Mouse (Mus musculus) thymus, adult 2 months (tissue): ENCODE measurements at regions not wholly inside any gene's neighbourhood (a gene's known extent, or its start where the extent isn't known, plus 50 kb on each side); places are given as distances from the start of the nearest gene placed in this dataset.
A peak's percentile ranks its signal among the peaks of the same experiment; 100 is the strongest.

Experiments
- DNase-seq: peaks from one replicate; pipeline ENCODE4 v3.0.0; 2021
- H3K27ac ChIP-seq: fragments of 200-500 bp; 2 replicates; pipeline ENCODE4 v1.5.1; 2012; ENCODE audit warnings: low read length, control low read depth; ENCODE audit not compliant: control insufficient read depth, insufficient read depth
- H3K27me3 ChIP-seq: fragments of 200-500 bp; 2 replicates; pipeline ENCODE4 v1.6.1; 2012; ENCODE audit warnings: mild to moderate bottlenecking, low read length, moderate library complexity, mixed read lengths; ENCODE audit not compliant: control insufficient read depth, insufficient read depth
- H3K36me3 ChIP-seq: fragments of 200-500 bp; 2 replicates; pipeline ENCODE4 v1.6.1; 2012; ENCODE audit warnings: mild to moderate bottlenecking, low read length, moderate library complexity; ENCODE audit not compliant: control insufficient read depth, insufficient read depth
- H3K4me1 ChIP-seq: fragments of 200-500 bp; replicated peaks from 2 replicates; pipeline ENCODE4 v1.6.1; 2012; ENCODE audit warnings: low read length; ENCODE audit not compliant: control insufficient read depth, insufficient read depth
- H3K4me3 ChIP-seq: fragments of 200-500 bp; 2 replicates; pipeline ENCODE4 v1.5.1; 2012; ENCODE audit warnings: mild to moderate bottlenecking, low read length, control low read depth, moderate library complexity; ENCODE audit not compliant: control insufficient read depth, insufficient read depth
- CTCF ChIP-seq: fragments of 200-500 bp; IDR thresholded peaks from 2 replicates; pipeline ENCODE4 v1.5.1; 2012; ENCODE audit warnings: mild to moderate bottlenecking, control low read depth, low read length, moderate library complexity, borderline replicate concordance; ENCODE audit not compliant: control insufficient read depth, poor library complexity, insufficient read depth; ENCODE audit errors: extremely low read depth
- POLR2A ChIP-seq: fragments of 200-500 bp; IDR thresholded peaks from 2 replicates; pipeline ENCODE4 v1.6.1; 2012; ENCODE audit warnings: mild to moderate bottlenecking, low read length, control low read depth, moderate library complexity; ENCODE audit not compliant: control insufficient read depth, poor library complexity, insufficient read depth; ENCODE audit errors: extremely low read depth
- WGBS: fragments of 180-500 bp; shearing (Covaris S2); methylation state at CpG from one replicate; pipeline ENCODE4 v1.1.7; 2018; 5-methylcytosine and 5-hydroxymethylcytosine counted together

DNA sequence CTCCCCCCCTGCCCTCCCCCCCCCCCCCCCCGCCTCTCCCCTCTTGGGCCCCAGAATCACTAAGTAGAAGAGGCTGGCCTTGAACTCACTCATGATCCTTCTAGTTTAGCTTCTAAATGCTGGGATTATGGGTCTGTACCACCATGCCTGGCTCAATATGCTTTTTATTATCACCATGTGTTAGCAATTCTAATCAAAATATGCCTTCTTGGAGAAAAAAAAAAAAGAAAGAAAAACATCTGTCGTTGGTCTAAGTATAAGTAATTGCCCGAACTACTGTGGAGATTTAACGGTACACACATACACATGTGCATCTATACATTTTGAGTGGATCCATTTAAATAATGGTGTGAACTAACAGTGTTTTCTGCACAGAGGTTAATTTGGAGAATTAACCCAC lies 80.4 kb upstream of the Max start:
- no peak for TF ChIP-seq CTCF
- TF ChIP-seq POLR2A = no peak
- H3K27me3 ChIP-seq = no peaks in the 10 kb centered on the region
- no peaks in the 10 kb centered on the region for H3K36me3 ChIP-seq
- no peak overlapping the region for H3K4me3 ChIP-seq
- WGBS = 95% methylated on average over 3 of the region's 4 CpGs
- DNase-seq = no peak
- H3K4me1 ChIP-seq = peaks cover 11% of the 10 kb centered on the region
- no peak overlapping the region for H3K27ac ChIP-seq

DNA sequence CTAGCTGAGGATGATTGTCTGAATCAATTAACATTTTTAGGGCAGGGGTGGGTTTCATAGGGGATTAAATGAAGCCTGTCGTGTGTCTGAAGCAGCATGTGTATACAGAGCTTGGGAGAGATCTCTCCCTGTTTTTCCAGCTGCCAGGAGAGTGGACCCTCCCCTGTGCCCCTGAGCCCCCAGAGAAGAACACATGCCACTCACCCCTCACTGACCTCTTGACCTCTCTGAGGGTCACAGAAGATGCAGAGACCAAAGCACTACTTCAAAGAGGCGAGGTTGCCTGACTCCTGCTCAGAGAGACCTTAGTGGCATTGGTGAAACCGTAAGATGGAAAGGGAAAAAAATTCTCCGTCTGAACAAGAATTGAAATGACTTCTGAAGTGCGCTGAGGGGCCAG lies 79.1 kb upstream of the Max start:
- Histone ChIP-seq H3K4me3 (no peak overlapping the region), H3K27me3 (no peaks in the 10 kb centered on the region), H3K36me3 (no peaks in the 10 kb centered on the region), H3K27ac (no peak overlapping the region), H3K4me1 (peaks cover 11% of the 10 kb centered on the region)
- WGBS = 93% methylated on average over 5 of the region's 5 CpGs
- TF ChIP-seq CTCF (no peak), POLR2A (no peak)
- DNase-seq = no peak

GRCm38 (mm10) chr12:77039953-77040305 lies 77.9 kb upstream of the Max start:
- Histone ChIP-seq H3K4me3 (peak overlapping the region; percentile 33), H3K27me3 (no peaks in the 10 kb centered on the region), H3K36me3 (no peaks in the 10 kb centered on the region), H3K27ac (peak overlapping the region; percentile 90), H3K4me1 (peaks cover 11% of the 10 kb centered on the region)
- WGBS = 34% methylated on average over 4 of the region's 4 CpGs
- DNase-seq = no peak
- TF ChIP-seq CTCF (no peak), POLR2A (no peak)

DNA sequence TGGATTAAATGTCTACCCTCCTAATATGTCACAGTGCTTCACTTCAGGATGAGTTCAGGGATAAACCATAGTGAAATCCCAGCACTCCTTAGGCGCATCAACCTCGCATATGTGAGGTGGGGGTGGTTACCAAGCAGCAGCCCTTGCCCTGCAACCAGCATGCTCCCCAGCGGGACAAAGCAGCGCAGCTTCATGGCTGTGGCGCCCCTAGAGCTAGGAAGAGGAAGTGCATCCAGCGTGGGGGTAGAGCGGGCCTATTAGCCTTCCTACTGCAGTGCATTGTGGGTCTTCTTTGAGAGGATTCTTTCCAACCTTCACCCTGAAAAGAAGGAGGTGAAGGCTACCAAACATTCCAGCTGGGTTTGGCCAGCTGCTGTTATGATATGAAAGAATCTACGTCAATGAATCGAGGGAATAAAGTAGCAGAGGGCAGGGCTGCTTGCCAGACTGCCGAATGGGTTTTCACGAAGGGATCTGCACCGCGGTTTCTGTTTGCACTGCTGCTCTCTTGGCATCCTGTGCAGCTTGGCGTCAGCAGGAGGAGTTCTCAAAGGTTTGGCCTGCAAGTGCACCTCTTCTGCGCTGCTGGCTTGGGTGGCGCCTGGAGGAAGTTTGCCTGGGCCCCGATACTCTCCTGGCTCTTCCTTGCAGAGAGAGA lies 77.4 kb upstream of the Max start:
- 30% methylated on average over 17 of the region's 17 CpGs for WGBS
- DNase-seq = peak; percentile 76
- TF ChIP-seq POLR2A (no peak), CTCF (peak; percentile 82; the same call in 1 of the 2 replicates)
- Histone ChIP-seq H3K36me3 (no peaks in the 10 kb centered on the region), H3K27ac (peak overlapping the region; percentile 90), H3K27me3 (no peaks in the 10 kb centered on the region), H3K4me1 (peaks cover 13% of the 10 kb centered on the region), H3K4me3 (peak overlapping the region; percentile 33)

- Histone ChIP-seq H3K4me1 (peaks cover 13% of the 10 kb centered on the region), H3K27ac (no peak overlapping the region), H3K4me3 (no peak overlapping the region), H3K27me3 (no peaks in the 10 kb centered on the region), H3K36me3 (no peaks in the 10 kb centered on the region)
- no peak for TF ChIP-seq POLR2A
- no peak for TF ChIP-seq CTCF
- whole genome bisulfite sequencing = 86% methylated on average over 2 of the region's 2 CpGs
- no peak for DNase-seq
These were observed 73.7 kb upstream of the Max start for GRCm38 (mm10) chr12:77035676-77036075.

DNA sequence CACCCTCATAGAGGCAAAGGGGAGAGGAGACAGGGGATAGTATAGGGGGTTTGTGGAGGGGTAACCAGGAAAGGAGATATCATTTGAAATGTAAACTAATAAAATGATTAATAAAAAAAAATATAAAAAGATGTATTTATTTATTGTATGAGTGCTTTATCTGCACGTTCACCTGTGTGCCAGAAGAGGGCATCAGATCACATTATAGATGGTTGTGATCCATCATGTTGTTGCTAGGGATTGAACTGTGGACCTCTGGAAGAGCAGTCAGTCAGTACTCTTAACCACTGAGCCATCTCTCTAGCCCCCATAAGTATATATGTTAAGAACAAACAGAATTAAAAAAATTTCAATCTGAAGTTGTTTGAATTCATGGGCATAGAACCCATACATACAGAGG lies 69.4 kb upstream of the Max start:
- H3K27me3 ChIP-seq = no peaks in the 10 kb centered on the region
- H3K27ac ChIP-seq = no peak overlapping the region
- peaks cover 3% of the 10 kb centered on the region; the same call in 1 of the 2 replicates for H3K4me1 ChIP-seq
- no peak overlapping the region for H3K4me3 ChIP-seq
- no peak for DNase-seq
- TF ChIP-seq POLR2A = no peak
- no peak for TF ChIP-seq CTCF
- H3K36me3 ChIP-seq = no peaks in the 10 kb centered on the region
- 86% methylated on average over 1 of the region's 1 CpGs for WGBS

DNA sequence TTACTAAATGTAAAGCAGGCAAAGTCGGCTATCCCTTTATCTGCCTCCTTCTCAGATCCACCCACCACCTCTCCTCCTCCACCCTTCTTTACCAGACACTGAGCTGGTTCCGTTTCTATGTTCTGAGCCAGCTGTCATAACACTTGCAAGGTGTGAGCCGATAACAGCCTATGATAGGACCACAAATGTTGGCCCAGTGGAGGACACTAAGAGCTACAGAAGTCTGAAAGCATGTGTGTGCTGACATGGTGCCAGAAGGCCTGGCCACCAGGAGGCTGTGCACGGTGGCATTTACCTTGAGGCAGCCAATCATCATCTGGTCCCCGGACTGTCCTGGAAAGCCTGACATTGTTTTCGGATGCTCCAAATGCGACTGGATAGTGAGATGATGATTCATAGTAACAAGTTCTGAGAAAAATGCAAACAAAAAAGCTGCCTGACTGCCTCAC lies 63.5 kb upstream of the Max start:
- 90% methylated on average over 7 of the region's 7 CpGs for WGBS

More for the DNA sequence above, 63.5 kb upstream of the Max start:
- no peaks in the 10 kb centered on the region for H3K36me3 ChIP-seq
- no peak overlapping the region for H3K4me3 ChIP-seq
- H3K27ac ChIP-seq = no peak overlapping the region
- TF ChIP-seq POLR2A = no peak
- no peak for TF ChIP-seq CTCF
- no peak for DNase-seq
- no peaks in the 10 kb centered on the region for H3K4me1 ChIP-seq
- no peaks in the 10 kb centered on the region for H3K27me3 ChIP-seq
